Mouse (Mus musculus): ENCODE results near the gene Hist1h4h. TPM values are rescaled to one million over a fixed set of nuclear protein-coding genes. Genes with fewer than 3 reads are reported as not detected.

Hist1h4h gene
- polyA plus RNA-seq, 1 experiment from 2014 or later = 7.7 TPM

- peak overlapping the region; percentile 46 for H3K4me3 ChIP-seq (ENCODE audit: low read length)
- no peaks in the 10 kb centered on the region for H3K27me3 ChIP-seq (ENCODE audit: control insufficient read depth, insufficient read depth, low read length)
- 0 out of 2 replicates have a peak, but pooled peaks have one; percentile 37 for ATAC-seq (replicated peaks; ENCODE audit: extremely low read depth, insufficient read depth, low FRiP score)
- H3K4me2 ChIP-seq (ENCODE audit: low read depth, low read length) = peak overlapping the region; percentile 65
- peaks cover 20% of the 10 kb centered on the region for H3K4me1 ChIP-seq (ENCODE audit: control insufficient read depth, insufficient read depth, low read length)
- whole genome bisulfite sequencing = 17% methylated on average over 14 of the region's 14 CpGs
- peak overlapping the region; percentile 60 for H3K9ac ChIP-seq (ENCODE audit: low read length)
- no peaks in the 10 kb centered on the region for H3K9me3 ChIP-seq (replicated peaks; ENCODE audit: control insufficient read depth, low read length)
- peak overlapping the region; percentile 23; the same call in 1 of the 2 replicates for H3K27ac ChIP-seq (ENCODE audit: low read length)
- H3K36me3 ChIP-seq (ENCODE audit: control insufficient read depth, insufficient read depth) = no peaks in the 10 kb centered on the region
Measured at GRCm38 (mm10) chr13:23505662-23506345, 25.0 kb upstream of the Hist1h4h start.

- no peaks in the 10 kb centered on the region for H3K27me3 ChIP-seq (ENCODE audit: control insufficient read depth, insufficient read depth, low read length)
- H3K36me3 ChIP-seq (ENCODE audit: control insufficient read depth, insufficient read depth) = no peaks in the 10 kb centered on the region
- peak overlapping the region; percentile 60 for H3K9ac ChIP-seq (ENCODE audit: low read length)
- peak overlapping the region; percentile 46 for H3K4me3 ChIP-seq (ENCODE audit: low read length)
- H3K4me2 ChIP-seq (ENCODE audit: low read depth, low read length) = peak overlapping the region; percentile 65
- no peak for ATAC-seq (replicated peaks; ENCODE audit: extremely low read depth, insufficient read depth, low FRiP score)
- peak overlapping the region; percentile 31; the same call in 1 of the 2 replicates for H3K27ac ChIP-seq (ENCODE audit: low read length)
- peaks cover 20% of the 10 kb centered on the region for H3K4me1 ChIP-seq (ENCODE audit: control insufficient read depth, insufficient read depth, low read length)
- 13% methylated on average over 13 of the region's 13 CpGs for WGBS
- H3K9me3 ChIP-seq (replicated peaks; ENCODE audit: control insufficient read depth, low read length) = no peaks in the 10 kb centered on the region
Measured at GRCm38 (mm10) chr13:23506351-23506750, 24.5 kb upstream of the Hist1h4h start.

GRCm38 (mm10) chr13:23506819-23507515 is 23.9 kb upstream of the Hist1h4h start:
- H3K36me3 ChIP-seq (ENCODE audit: control insufficient read depth, insufficient read depth) = no peaks in the 10 kb centered on the region
- H3K27me3 ChIP-seq (ENCODE audit: control insufficient read depth, insufficient read depth, low read length) = no peaks in the 10 kb centered on the region
- WGBS = 33% methylated on average over 14 of the region's 14 CpGs
- H3K27ac ChIP-seq (ENCODE audit: low read length) = peak overlapping the region; percentile 31; the same call in 1 of the 2 replicates
- peak overlapping the region; percentile 46; the same call in 1 of the 2 replicates for H3K4me3 ChIP-seq (ENCODE audit: low read length)
- ATAC-seq (replicated peaks; ENCODE audit: extremely low read depth, insufficient read depth, low FRiP score) = no peak
- H3K9me3 ChIP-seq (replicated peaks; ENCODE audit: control insufficient read depth, low read length) = no peaks in the 10 kb centered on the region
- peaks cover 16% of the 10 kb centered on the region for H3K4me1 ChIP-seq (ENCODE audit: control insufficient read depth, insufficient read depth, low read length)
- H3K9ac ChIP-seq (ENCODE audit: low read length) = no peak overlapping the region
- H3K4me2 ChIP-seq (ENCODE audit: low read depth, low read length) = peak overlapping the region; percentile 65

DNA sequence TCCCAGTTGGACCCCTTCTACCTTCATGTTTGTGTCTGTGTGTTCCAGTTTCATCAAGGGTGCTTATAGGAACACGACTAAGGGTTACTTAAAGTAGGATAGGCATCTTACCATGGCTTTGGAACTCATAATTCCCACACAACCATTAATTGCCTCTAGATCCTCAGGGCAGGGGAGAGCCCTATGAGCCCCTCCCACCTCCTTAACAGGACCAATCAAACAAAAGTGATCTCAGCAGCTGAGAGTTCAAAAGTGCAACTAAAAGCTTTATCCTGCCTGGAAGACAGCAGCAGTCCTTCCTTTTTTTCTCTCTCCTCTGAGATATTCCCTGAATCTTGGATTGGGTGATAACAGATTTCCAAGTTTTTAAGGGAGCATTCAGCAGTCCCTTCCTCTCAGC is 20.7 kb upstream of the Hist1h4h start:
- ATAC-seq (replicated peaks; ENCODE audit: extremely low read depth, insufficient read depth, low FRiP score) = no peak
- H3K4me1 ChIP-seq (ENCODE audit: control insufficient read depth, insufficient read depth, low read length) = peaks cover 13% of the 10 kb centered on the region
- H3K27ac ChIP-seq (ENCODE audit: low read length) = no peak overlapping the region

GRCm38 (mm10) chr13:23513517-23513916 is 17.3 kb upstream of the Hist1h4h start:
- ATAC-seq (replicated peaks; ENCODE audit: extremely low read depth, insufficient read depth, low FRiP score) = no peak
- no peak overlapping the region for H3K27ac ChIP-seq (ENCODE audit: low read length)
- H3K4me3 ChIP-seq (ENCODE audit: low read length) = no peak overlapping the region
- H3K4me1 ChIP-seq (ENCODE audit: control insufficient read depth, insufficient read depth, low read length) = peaks cover 6% of the 10 kb centered on the region; the same call in 1 of the 2 replicates
- 80% methylated on average over 1 of the region's 1 CpGs for WGBS
- no peak overlapping the region for H3K4me2 ChIP-seq (ENCODE audit: low read depth, low read length)
- no peaks in the 10 kb centered on the region for H3K9me3 ChIP-seq (replicated peaks; ENCODE audit: control insufficient read depth, low read length)
- no peaks in the 10 kb centered on the region for H3K27me3 ChIP-seq (ENCODE audit: control insufficient read depth, insufficient read depth, low read length)
- no peak overlapping the region for H3K9ac ChIP-seq (ENCODE audit: low read length)
- H3K36me3 ChIP-seq (ENCODE audit: control insufficient read depth, insufficient read depth) = no peaks in the 10 kb centered on the region

More for the DNA sequence above, 20.7 kb upstream of the Hist1h4h start:
- Histone ChIP-seq H3K9me3 (replicated peaks; ENCODE audit: control insufficient read depth, low read length) (no peaks in the 10 kb centered on the region), H3K4me3 (ENCODE audit: low read length) (no peak overlapping the region), H3K9ac (ENCODE audit: low read length) (no peak overlapping the region), H3K36me3 (ENCODE audit: control insufficient read depth, insufficient read depth) (no peaks in the 10 kb centered on the region), H3K4me2 (ENCODE audit: low read depth, low read length) (no peak overlapping the region), H3K27me3 (ENCODE audit: control insufficient read depth, insufficient read depth, low read length) (no peaks in the 10 kb centered on the region)
- WGBS = 38% methylated on average over 1 of the region's 1 CpGs

DNA sequence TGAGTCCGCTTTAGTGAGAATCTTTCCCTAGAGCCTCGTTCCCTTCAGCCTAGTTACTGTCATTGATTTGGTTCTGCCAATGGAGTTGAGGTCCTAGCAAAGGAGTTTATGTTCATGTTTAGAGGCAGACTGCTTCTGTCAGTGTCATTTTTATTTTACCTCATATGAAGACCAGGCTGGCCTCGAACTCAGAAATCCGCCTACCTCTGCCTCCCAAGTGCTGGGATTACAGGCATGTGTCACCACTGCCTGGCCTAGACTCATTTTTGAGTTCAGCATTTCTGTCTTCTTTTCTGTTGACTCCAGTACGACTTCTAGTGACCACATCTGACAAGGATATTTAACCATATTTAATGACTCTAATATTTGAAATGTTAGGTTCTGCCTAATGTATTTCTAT is 15.6 kb upstream of the Hist1h4h start:
- Histone ChIP-seq H3K27me3 (ENCODE audit: control insufficient read depth, insufficient read depth, low read length) (no peaks in the 10 kb centered on the region), H3K4me3 (ENCODE audit: low read length) (no peak overlapping the region), H3K9ac (ENCODE audit: low read length) (no peak overlapping the region), H3K4me2 (ENCODE audit: low read depth, low read length) (no peak overlapping the region), H3K27ac (ENCODE audit: low read length) (no peak overlapping the region), H3K4me1 (ENCODE audit: control insufficient read depth, insufficient read depth, low read length) (peaks cover 4% of the 10 kb centered on the region; the same call in 1 of the 2 replicates), H3K36me3 (ENCODE audit: control insufficient read depth, insufficient read depth) (no peaks in the 10 kb centered on the region), H3K9me3 (replicated peaks; ENCODE audit: control insufficient read depth, low read length) (no peaks in the 10 kb centered on the region)
- 78% methylated on average over 5 of the region's 5 CpGs for WGBS
- no peak for ATAC-seq (replicated peaks; ENCODE audit: extremely low read depth, insufficient read depth, low FRiP score)

- ATAC-seq (replicated peaks; ENCODE audit: extremely low read depth, insufficient read depth, low FRiP score) = no peak
- WGBS = 55% methylated on average over 15 of the region's 15 CpGs
- H3K9me3 ChIP-seq (replicated peaks; ENCODE audit: control insufficient read depth, low read length) = no peaks in the 10 kb centered on the region
- H3K27me3 ChIP-seq (ENCODE audit: control insufficient read depth, insufficient read depth, low read length) = no peaks in the 10 kb centered on the region
- 0 out of 2 replicates have a peak, but pooled peaks cover 3% of the 10 kb centered on the region for H3K4me1 ChIP-seq (ENCODE audit: control insufficient read depth, insufficient read depth, low read length)
- H3K4me2 ChIP-seq (ENCODE audit: low read depth, low read length) = peak overlapping the region; percentile 65
- H3K4me3 ChIP-seq (ENCODE audit: low read length) = peak overlapping the region; percentile 2; the same call in 1 of the 2 replicates
- H3K27ac ChIP-seq (ENCODE audit: low read length) = no peak overlapping the region
- no peaks in the 10 kb centered on the region for H3K36me3 ChIP-seq (ENCODE audit: control insufficient read depth, insufficient read depth)
- H3K9ac ChIP-seq (ENCODE audit: low read length) = no peak overlapping the region; the same call in 1 of the 2 replicates
Measured at GRCm38 (mm10) chr13:23515826-23516620, 14.8 kb upstream of the Hist1h4h start.

- Histone ChIP-seq H3K27ac (ENCODE audit: low read length) (peak overlapping the region; percentile 86), H3K4me2 (ENCODE audit: low read depth, low read length) (peak overlapping the region; percentile 94), H3K9ac (ENCODE audit: low read length) (peak overlapping the region; percentile 70), H3K36me3 (ENCODE audit: control insufficient read depth, insufficient read depth) (no peaks in the 10 kb centered on the region), H3K9me3 (replicated peaks; ENCODE audit: control insufficient read depth, low read length) (no peaks in the 10 kb centered on the region), H3K27me3 (ENCODE audit: control insufficient read depth, insufficient read depth, low read length) (no peaks in the 10 kb centered on the region), H3K4me3 (ENCODE audit: low read length) (peak overlapping the region; percentile 71), H3K4me1 (ENCODE audit: control insufficient read depth, insufficient read depth, low read length) (peaks cover 5% of the 10 kb centered on the region; the same call in 1 of the 2 replicates)
- peak; percentile 47; the same call in 1 of the 2 replicates for ATAC-seq (replicated peaks; ENCODE audit: extremely low read depth, insufficient read depth, low FRiP score)
- WGBS = under 1% methylated on average over 19 of the region's 19 CpGs
Measured at GRCm38 (mm10) chr13:23516822-23517602, 13.8 kb upstream of the Hist1h4h start.
